Mouse (Mus musculus) A20 (cell line): ENCODE measurements around the gene Zfpm1.

ENCODE experiments used
- DNase-seq: peaks from one replicate; pipeline ENCODE4 v3.0.0-alpha.2; 2011; ENCODE audit warnings: low read depth, low spot score

Zfpm1 gene

GRCm38 (mm10) chr8:122376365-122377231, 94.7 kb downstream of the Zfpm1 start, which contains the start of gene Zc3h18:
Zc3h18 (plus strand) TSS chr8:122376609.
- DNase-seq = peak; percentile 98

- DNase-seq = no peak
Observed at GRCm38 (mm10) chr8:122383039-122383438, 101.1 kb downstream of the Zfpm1 start.
